Mouse (Mus musculus) spleen, adult 2 months (tissue): Measurements from ENCODE around the gene Lef1.

Experiments used
- CTCF ChIP-seq: fragments of 200-500 bp; IDR thresholded peaks from 2 replicates; pipeline ENCODE4 v1.5.1; 2011; ENCODE audit warnings: mild to moderate bottlenecking, inconsistent platforms; ENCODE audit not compliant: insufficient read depth, insufficient read length, insufficient replicate concordance; ENCODE audit errors: extremely low read depth
- POLR2A ChIP-seq: fragments of 200-500 bp; IDR thresholded peaks from 2 replicates; pipeline ENCODE4 v1.6.1; 2011; ENCODE audit warnings: low read depth, low read length, inconsistent platforms

DNA sequence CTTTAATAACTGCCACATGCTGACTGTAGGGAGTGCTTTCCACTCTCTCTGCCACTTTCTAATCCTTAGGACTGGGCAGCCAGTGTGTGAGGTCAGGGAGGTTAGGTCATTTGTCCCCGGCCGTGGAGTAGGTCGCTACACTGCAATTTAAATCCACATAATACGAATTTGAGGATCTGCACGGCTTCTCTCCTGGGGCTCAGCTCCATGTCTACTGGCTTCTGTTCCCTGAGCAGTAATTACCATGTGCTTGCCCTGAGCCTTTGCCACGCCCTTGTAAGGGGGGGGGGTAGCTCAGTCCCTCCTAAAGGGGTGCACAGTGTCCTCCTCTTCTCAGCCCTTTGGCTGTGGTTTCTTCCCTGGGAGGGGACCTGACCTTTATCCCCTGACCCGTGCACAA, 92.0 kb downstream of the Lef1 start:
- TF ChIP-seq CTCF (no peak), POLR2A (no peak)
